Mouse (Mus musculus): ENCODE results near the gene Eif4ebp2. TPM values are rescaled to one million over a fixed set of nuclear protein-coding genes. Genes with fewer than 3 reads are reported as not detected.

The Eif4ebp2 gene
- polyA plus RNA-seq, 1 experiment from 2014 or later = 46.8 TPM

GRCm38 (mm10) chr10:61419146-61419545 lies 33.3 kb downstream of the Eif4ebp2 start:
- no peaks in the 10 kb centered on the region for H3K36me3 ChIP-seq (ENCODE audit: control insufficient read depth, insufficient read depth, low read length)
- ATAC-seq (ENCODE audit: low FRiP score, low TSS enrichment) (no peak), DNase-seq (no peak)
- H3K9me3 ChIP-seq (ENCODE audit: control insufficient read depth, low read length) = no peaks in the 10 kb centered on the region
- H3K9ac ChIP-seq (replicated peaks; ENCODE audit: low read length) = no peak overlapping the region
- peaks cover 7% of the 10 kb centered on the region; the same call in 1 of the 2 replicates for H3K4me1 ChIP-seq (ENCODE audit: control insufficient read depth, insufficient read depth, low read length)
- no peak overlapping the region for H3K27ac ChIP-seq (replicated peaks; ENCODE audit: low read depth, low read length)
- 5% methylated on average over 24 of the region's 24 CpGs for WGBS
- H3K4me3 ChIP-seq (replicated peaks; ENCODE audit: low read depth, low read length) = no peak overlapping the region
- H3K4me2 ChIP-seq (ENCODE audit: low read length) = no peak overlapping the region
- peaks cover 36% of the 10 kb centered on the region for H3K27me3 ChIP-seq (ENCODE audit: control insufficient read depth, insufficient read depth, low read length)

DNA sequence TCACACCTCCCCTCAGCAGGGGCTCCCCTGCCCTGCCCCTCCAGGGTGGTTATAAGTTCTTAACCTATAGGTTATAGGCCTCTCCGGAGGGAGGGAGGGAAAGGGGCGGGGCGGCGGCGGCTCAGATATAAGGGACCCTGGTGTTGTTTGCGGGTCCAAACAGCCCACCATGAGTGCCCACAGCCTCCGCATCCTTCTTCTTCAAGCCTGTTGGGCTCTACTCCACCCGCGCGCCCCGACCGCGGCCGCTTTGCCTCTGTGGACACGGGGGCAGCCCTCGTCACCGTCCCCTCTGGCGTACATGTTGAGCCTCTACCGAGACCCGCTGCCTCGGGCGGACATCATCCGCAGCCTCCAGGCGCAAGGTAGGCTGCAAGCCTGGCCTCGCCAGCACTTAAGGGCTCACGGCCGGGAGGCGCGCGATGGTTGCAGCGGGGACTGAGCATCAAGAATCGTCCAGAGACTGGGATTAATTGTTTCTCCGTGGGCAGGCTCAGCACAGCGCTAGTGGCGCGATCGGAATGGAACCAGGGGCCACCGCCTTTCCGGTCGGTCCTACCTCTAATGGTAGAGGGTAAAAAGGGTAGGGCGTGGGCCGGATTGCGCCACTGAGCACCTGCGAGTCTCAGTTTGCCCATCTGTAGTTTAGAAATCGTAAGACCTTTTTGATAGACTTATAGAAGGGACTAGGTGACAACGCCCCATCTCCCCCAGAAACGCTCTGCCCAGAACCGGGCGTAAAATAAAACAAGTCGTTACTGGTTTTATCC lies 34.1 kb downstream of the Eif4ebp2 start:
- ATAC-seq (ENCODE audit: low FRiP score, low TSS enrichment) = no peak; the same call in 1 of the 2 replicates
- peaks cover 36% of the 10 kb centered on the region for H3K27me3 ChIP-seq (ENCODE audit: control insufficient read depth, insufficient read depth, low read length)

GRCm38 (mm10) chr10:61417672-61418071 lies 34.8 kb downstream of the Eif4ebp2 start, which contains the start of gene Nodal:
Gene Nodal (plus strand): TSS chr10:61417972.
- H3K9ac ChIP-seq (replicated peaks; ENCODE audit: low read length) = peak within 1 kb of the TSS; percentile 49
- no peaks in the 10 kb centered on the region for H3K36me3 ChIP-seq (ENCODE audit: control insufficient read depth, insufficient read depth, low read length)
- ATAC-seq (ENCODE audit: low FRiP score, low TSS enrichment) (no peak), DNase-seq (no peak)
- WGBS = 30% methylated on average over 10 of the region's 10 CpGs
- H3K9me3 ChIP-seq (ENCODE audit: control insufficient read depth, low read length) = no peaks in the 10 kb centered on the region
- H3K4me2 ChIP-seq (ENCODE audit: low read length) = peak within 1 kb of the TSS; percentile 71
- peaks cover 36% of the 10 kb centered on the region for H3K27me3 ChIP-seq (ENCODE audit: control insufficient read depth, insufficient read depth, low read length)
- peak within 1 kb of the TSS; percentile 38 for H3K4me3 ChIP-seq (replicated peaks; ENCODE audit: low read depth, low read length)
- peaks cover 7% of the 10 kb centered on the region; the same call in 1 of the 2 replicates for H3K4me1 ChIP-seq (ENCODE audit: control insufficient read depth, insufficient read depth, low read length)
- H3K27ac ChIP-seq (replicated peaks; ENCODE audit: low read depth, low read length) = no peak within 1 kb of the TSS

More for the DNA sequence above, 34.1 kb downstream of the Eif4ebp2 start:
- WGBS = 4% methylated on average over 45 of the region's 50 CpGs
- no peaks in the 10 kb centered on the region for H3K36me3 ChIP-seq (ENCODE audit: control insufficient read depth, insufficient read depth, low read length)
- H3K4me1 ChIP-seq (ENCODE audit: control insufficient read depth, insufficient read depth, low read length) = peaks cover 7% of the 10 kb centered on the region; the same call in 1 of the 2 replicates
- H3K9me3 ChIP-seq (ENCODE audit: control insufficient read depth, low read length) = no peaks in the 10 kb centered on the region
- H3K4me2 ChIP-seq (ENCODE audit: low read length) = peak overlapping the region; percentile 71
- peak overlapping the region; percentile 49 for H3K9ac ChIP-seq (replicated peaks; ENCODE audit: low read length)
- H3K4me3 ChIP-seq (replicated peaks; ENCODE audit: low read depth, low read length) = peak overlapping the region; percentile 38
- peak; percentile 68 for DNase-seq
- H3K27ac ChIP-seq (replicated peaks; ENCODE audit: low read depth, low read length) = no peak overlapping the region

- H3K4me2 ChIP-seq (ENCODE audit: low read length) = no peak overlapping the region
- DNase-seq (no peak), ATAC-seq (ENCODE audit: low FRiP score, low TSS enrichment) (no peak)
- H3K4me3 ChIP-seq (replicated peaks; ENCODE audit: low read depth, low read length) = no peak overlapping the region
- no peaks in the 10 kb centered on the region for H3K9me3 ChIP-seq (ENCODE audit: control insufficient read depth, low read length)
- H3K27me3 ChIP-seq (ENCODE audit: control insufficient read depth, insufficient read depth, low read length) = peaks cover 36% of the 10 kb centered on the region
- peaks cover 7% of the 10 kb centered on the region; the same call in 1 of the 2 replicates for H3K4me1 ChIP-seq (ENCODE audit: control insufficient read depth, insufficient read depth, low read length)
- no peaks in the 10 kb centered on the region for H3K36me3 ChIP-seq (ENCODE audit: control insufficient read depth, insufficient read depth, low read length)
- WGBS = 63% methylated on average over 2 of the region's 2 CpGs
- H3K27ac ChIP-seq (replicated peaks; ENCODE audit: low read depth, low read length) = no peak overlapping the region
- H3K9ac ChIP-seq (replicated peaks; ENCODE audit: low read length) = no peak overlapping the region
Measured at GRCm38 (mm10) chr10:61417046-61417445, 35.4 kb downstream of the Eif4ebp2 start.

DNA sequence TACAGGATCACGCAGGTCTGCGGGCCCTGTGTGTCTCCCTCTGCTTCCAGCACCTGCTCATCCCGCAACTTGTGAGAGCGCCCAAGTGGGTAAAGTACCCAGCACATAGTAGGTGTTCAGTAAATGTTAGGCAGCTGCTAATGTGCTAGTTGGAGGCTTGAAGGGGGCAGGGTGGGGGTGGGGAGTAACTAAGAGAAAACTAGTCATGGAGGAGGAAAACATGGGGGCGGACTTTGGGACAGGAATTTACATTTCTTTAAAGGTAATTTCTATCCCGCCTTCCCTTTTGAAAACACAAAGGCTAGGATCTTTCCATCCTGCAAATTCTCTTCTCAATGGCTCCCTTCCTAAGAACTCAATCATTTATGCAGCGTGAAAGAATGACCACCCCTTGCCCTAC lies 35.9 kb downstream of the Eif4ebp2 start:
- WGBS = 29% methylated on average over 7 of the region's 7 CpGs

DNA sequence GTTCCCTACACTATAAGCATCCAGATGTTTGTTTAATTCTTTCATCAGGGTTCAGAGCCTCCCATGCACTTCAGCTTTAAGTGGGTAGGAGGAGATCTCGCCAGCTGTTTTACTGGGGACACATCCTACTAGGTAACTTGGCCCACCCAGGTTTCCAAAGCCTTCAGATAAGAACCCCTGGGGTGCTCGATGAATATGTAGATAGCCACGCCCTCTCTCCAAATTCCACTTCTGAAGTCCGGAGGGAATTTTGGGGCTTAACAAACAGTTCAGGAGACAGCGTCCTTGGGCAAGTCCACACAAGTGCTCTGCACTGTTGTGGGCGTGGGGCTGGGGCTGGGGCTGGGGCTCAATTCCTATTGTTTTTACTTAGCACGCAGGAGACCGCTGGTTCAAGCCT lies 36.6 kb downstream of the Eif4ebp2 start:
- H3K4me1 ChIP-seq (ENCODE audit: control insufficient read depth, insufficient read depth, low read length) = peaks cover 7% of the 10 kb centered on the region; the same call in 1 of the 2 replicates
- no peak overlapping the region for H3K4me2 ChIP-seq (ENCODE audit: low read length)
- H3K9me3 ChIP-seq (ENCODE audit: control insufficient read depth, low read length) = no peaks in the 10 kb centered on the region
- no peak overlapping the region for H3K27ac ChIP-seq (replicated peaks; ENCODE audit: low read depth, low read length)
- H3K27me3 ChIP-seq (ENCODE audit: control insufficient read depth, insufficient read depth, low read length) = peaks cover 36% of the 10 kb centered on the region
- ATAC-seq (ENCODE audit: low FRiP score, low TSS enrichment) = no peak
- H3K9ac ChIP-seq (replicated peaks; ENCODE audit: low read length) = no peak overlapping the region
- no peak overlapping the region for H3K4me3 ChIP-seq (replicated peaks; ENCODE audit: low read depth, low read length)
- DNase-seq = no peak
- WGBS = 18% methylated on average over 8 of the region's 8 CpGs
- no peaks in the 10 kb centered on the region for H3K36me3 ChIP-seq (ENCODE audit: control insufficient read depth, insufficient read depth, low read length)

More for the DNA sequence above, 35.9 kb downstream of the Eif4ebp2 start:
- Histone ChIP-seq H3K27ac (replicated peaks; ENCODE audit: low read depth, low read length) (no peak overlapping the region), H3K9ac (replicated peaks; ENCODE audit: low read length) (no peak overlapping the region), H3K27me3 (ENCODE audit: control insufficient read depth, insufficient read depth, low read length) (peaks cover 36% of the 10 kb centered on the region), H3K4me1 (ENCODE audit: control insufficient read depth, insufficient read depth, low read length) (peaks cover 7% of the 10 kb centered on the region; the same call in 1 of the 2 replicates), H3K4me2 (ENCODE audit: low read length) (no peak overlapping the region), H3K36me3 (ENCODE audit: control insufficient read depth, insufficient read depth, low read length) (no peaks in the 10 kb centered on the region), H3K9me3 (ENCODE audit: control insufficient read depth, low read length) (no peaks in the 10 kb centered on the region), H3K4me3 (replicated peaks; ENCODE audit: low read depth, low read length) (no peak overlapping the region)
- no peak for ATAC-seq (ENCODE audit: low FRiP score, low TSS enrichment)
- no peak for DNase-seq

DNA sequence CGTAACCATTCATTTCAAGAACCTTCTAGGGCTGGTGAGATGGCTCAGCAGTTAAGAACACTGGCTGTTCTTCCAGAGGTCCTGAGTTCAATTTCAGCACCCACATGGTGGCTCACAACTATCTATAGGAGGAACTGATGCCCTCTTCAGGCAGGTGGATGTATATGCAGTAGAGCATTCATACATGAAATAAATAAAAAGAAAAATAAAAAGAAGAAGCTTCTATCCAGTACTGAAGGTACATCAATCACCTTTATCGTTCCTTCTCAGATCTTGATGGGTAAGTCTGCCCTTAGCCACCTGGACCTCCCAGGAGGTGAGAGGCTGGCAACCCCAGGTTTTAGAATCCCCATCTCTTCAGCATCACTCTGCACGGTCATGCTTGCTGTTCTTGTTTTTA lies 37.2 kb downstream of the Eif4ebp2 start:
- DNase-seq = no peak
- no peak overlapping the region for H3K4me3 ChIP-seq (replicated peaks; ENCODE audit: low read depth, low read length)
- no peak overlapping the region for H3K27ac ChIP-seq (replicated peaks; ENCODE audit: low read depth, low read length)
- 82% methylated on average over 3 of the region's 3 CpGs for WGBS
- H3K4me1 ChIP-seq (ENCODE audit: control insufficient read depth, insufficient read depth, low read length) = peaks cover 7% of the 10 kb centered on the region; the same call in 1 of the 2 replicates
- ATAC-seq (ENCODE audit: low FRiP score, low TSS enrichment) = no peak
- H3K36me3 ChIP-seq (ENCODE audit: control insufficient read depth, insufficient read depth, low read length) = no peaks in the 10 kb centered on the region
- no peak overlapping the region for H3K4me2 ChIP-seq (ENCODE audit: low read length)
- no peak overlapping the region for H3K9ac ChIP-seq (replicated peaks; ENCODE audit: low read length)
- peaks cover 35% of the 10 kb centered on the region for H3K27me3 ChIP-seq (ENCODE audit: control insufficient read depth, insufficient read depth, low read length)
- no peaks in the 10 kb centered on the region for H3K9me3 ChIP-seq (ENCODE audit: control insufficient read depth, low read length)

DNA sequence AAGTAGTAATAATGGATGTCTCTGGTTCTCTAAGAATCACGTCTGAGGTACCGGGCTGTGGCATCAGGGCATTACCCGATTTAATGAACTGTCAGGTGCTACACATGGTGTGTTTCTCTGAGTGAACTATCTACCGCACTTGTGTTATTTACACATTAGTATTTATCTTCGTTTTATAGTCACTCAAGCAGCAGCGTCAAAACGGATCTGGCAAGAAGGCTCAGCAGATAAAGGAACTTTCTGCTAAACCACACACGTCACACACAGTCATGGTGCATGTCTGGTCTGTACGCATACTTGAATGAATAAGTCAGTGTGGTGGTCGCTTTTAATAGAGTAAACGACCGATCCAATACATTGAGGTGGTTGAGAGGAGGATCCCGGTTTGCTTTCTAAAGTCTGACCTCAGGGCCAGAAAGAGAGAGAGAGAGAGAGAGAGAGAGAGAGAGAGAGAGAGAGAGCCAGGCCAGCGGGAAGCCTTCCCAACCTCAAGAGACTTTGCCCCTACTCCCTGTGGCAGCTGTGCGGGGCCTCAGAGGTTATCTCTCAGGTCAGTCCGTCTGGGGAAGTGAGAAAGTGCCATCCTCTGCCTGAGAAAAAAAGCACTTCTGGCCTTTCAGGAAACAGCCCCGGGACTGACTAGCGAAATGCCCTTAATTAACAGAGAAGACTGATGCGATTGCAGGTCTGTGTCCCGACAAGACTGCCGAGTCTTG lies 39.4 kb downstream of the Eif4ebp2 start:
- no peaks in the 10 kb centered on the region for H3K36me3 ChIP-seq (ENCODE audit: control insufficient read depth, insufficient read depth, low read length)
- ATAC-seq (ENCODE audit: low FRiP score, low TSS enrichment) (no peak), DNase-seq (no peak)
- H3K27ac ChIP-seq (replicated peaks; ENCODE audit: low read depth, low read length) = no peak overlapping the region
- 65% methylated on average over 21 of the region's 21 CpGs for WGBS
- no peaks in the 10 kb centered on the region for H3K9me3 ChIP-seq (ENCODE audit: control insufficient read depth, low read length)
- no peak overlapping the region for H3K4me2 ChIP-seq (ENCODE audit: low read length)
- peaks cover 14% of the 10 kb centered on the region for H3K27me3 ChIP-seq (ENCODE audit: control insufficient read depth, insufficient read depth, low read length)
- no peak overlapping the region for H3K9ac ChIP-seq (replicated peaks; ENCODE audit: low read length)
- H3K4me3 ChIP-seq (replicated peaks; ENCODE audit: low read depth, low read length) = no peak overlapping the region
- peaks cover 3% of the 10 kb centered on the region; the same call in 1 of the 2 replicates for H3K4me1 ChIP-seq (ENCODE audit: control insufficient read depth, insufficient read depth, low read length)
